Mouse (Mus musculus) left cerebral cortex, postnatal 4 days (tissue): ENCODE data around the gene Trip4. TPM values are rescaled to one million over a fixed set of nuclear protein-coding genes. Genes with fewer than 3 reads are reported as not detected.
"Not testable (repeated sequence)": the region's sequence is repeated elsewhere in the genome, so short reads cannot be mapped to it uniquely, and the experiment has no call there.

Source experiments
- DNase-seq: peaks from one replicate; pipeline ENCODE4 v3.0.0-alpha.2; 2022
- intact Hi-C: fragments of 180-260 bp; cut with DNase I; formaldehyde crosslinking; loops from one replicate; pipeline ENCODE4 v1.15.1; 2025
- total RNA-seq, 2 experiments: library from RNA; stranded (reverse); gene quantifications; 2 replicates each; pipeline ENCODE4 v1.2.3; 2021

The Trip4 gene
- total RNA-seq, 2 experiments from 2014 or later: 35.8 to 41.2 TPM

GRCm38 (mm10) chr9:65807818-65808217 lies 100.8 kb downstream of the Trip4 start:
- no peak for DNase-seq

DNA sequence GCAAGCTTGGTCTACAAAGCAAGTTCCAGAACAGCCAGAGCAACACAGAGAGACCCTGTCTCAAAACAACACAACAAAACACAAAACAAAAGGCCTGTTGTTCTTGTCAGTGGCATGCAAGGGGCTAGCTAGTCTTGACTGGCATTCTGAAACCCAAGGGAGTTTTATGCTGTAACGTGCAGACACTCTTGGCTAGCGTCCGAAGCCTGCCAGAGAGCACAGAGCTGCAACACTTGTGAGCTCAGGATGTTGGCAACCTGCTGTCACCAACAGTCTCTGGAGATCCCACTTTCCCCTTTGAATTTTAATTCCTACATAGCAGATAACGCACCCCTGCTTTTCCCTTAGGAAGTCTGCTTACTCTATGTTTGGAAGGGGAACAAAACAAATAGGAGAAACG lies 101.3 kb downstream of the Trip4 start:
- DNase-seq: peak; percentile 38

More at GRCm38 (mm10) chr9:65807818-65808217, 100.8 kb downstream of the Trip4 start:
- intact Hi-C loops: no loop called here

DNA sequence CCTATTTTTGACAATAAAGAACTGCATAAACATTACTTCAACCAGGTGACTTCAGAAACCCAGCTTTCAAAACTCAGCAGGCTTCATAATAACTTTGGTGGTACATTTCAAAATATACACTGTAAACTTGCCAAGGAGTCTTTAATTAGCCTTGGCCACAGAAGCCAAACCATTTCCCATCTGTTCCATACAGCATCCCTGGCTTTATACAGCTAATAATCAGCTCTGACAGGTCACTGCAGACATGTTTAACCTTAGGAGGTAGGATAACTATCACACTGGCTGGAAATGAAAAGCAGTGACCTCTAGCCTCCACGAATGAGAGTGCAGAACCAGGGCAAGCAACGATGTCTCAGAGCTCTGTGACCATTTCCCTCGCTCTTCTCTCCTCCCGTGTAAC lies 108.8 kb downstream of the Trip4 start:
- intact Hi-C loops: no loop called here
- no peak for DNase-seq

More for the DNA sequence above, 101.3 kb downstream of the Trip4 start:
- intact Hi-C loops: no loop called here

- no peak for DNase-seq
- intact Hi-C loops: no loop called here
These were observed 112.9 kb downstream of the Trip4 start for GRCm38 (mm10) chr9:65795651-65796050.

GRCm38 (mm10) chr9:65794313-65794712 lies 114.3 kb downstream of the Trip4 start:
- intact Hi-C loops: no loop called here
- DNase-seq: no peak

DNA sequence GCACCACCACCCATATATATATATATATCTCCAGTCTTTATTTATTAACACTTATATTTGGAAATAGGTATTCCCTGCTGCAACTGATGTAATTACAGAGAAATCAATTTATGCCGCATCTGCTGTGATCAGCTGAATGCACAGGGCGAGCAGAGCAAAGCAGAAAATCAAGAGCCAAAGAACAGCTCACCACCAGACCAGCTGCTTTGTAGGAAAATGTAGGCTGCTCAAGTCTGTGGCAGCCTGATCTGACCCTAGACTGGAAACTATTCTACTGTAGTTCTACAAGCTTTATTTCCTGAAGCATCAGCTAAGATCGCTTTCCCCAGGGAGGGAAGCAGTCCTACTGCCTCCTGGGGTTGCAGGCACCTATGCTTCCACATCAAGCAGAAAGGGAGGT lies 115.1 kb downstream of the Trip4 start:
- DNase-seq: no peak
- intact Hi-C loops: no loop called here

DNA sequence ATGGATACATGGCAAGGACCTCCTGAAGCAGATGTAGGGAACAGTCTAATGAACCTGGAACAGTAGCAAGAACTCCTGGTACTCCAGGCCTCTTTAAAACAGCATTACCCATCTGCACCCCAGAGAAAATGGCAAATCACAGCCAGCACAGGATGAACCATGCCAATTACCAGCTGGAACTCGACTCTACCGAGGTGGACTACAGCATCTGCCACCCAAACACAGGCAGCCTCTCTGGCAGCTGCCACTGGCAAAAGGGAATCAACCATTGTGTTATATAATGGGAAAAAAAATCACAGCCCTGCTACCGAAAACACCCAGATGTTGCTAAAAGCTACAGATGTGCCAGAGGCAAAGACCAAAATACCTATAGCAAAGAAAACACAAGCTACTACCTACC lies 115.5 kb downstream of the Trip4 start:
- intact Hi-C loops: no loop called here
- DNase-seq: peak; percentile 70

DNA sequence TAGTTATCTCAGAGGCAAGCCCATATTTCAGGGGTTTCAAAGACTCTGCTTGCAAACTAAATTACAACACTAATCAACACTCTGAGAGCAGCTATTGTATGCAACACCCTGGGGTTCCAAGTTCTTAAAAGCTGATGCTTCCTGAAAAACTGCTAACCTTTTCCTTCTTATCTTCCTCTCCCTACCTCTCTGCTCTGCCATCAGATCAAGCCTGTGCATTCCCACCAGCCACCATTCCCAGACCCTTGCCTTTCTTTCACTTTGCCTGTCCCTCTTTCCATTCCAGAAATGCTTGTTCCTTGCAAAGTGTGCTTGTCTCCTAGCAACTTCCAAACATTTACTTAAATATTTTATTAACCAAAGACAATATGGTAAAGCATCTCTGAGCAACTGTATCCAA lies 116.7 kb downstream of the Trip4 start:
- intact Hi-C loops: no loop called here
- DNase-seq: no peak

DNA sequence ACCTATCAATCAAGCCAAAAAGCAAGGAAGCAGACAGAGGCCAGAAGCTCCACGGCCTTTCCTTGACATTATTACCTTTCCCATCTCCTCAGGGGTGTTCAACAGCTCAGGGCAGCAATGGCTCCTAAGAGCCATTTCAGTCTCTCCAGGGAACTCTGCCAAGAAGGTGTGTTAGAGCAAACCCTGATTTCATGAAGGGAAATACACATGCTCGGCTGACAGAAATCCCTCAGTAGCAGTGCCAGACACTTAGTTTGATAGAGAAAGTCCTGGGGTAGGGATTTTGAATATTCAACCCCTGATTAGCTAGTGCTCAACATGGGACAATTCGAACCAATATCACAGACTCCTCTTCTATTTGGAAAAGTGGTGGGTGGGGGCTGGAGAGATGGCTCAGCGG lies 117.5 kb downstream of the Trip4 start:
- intact Hi-C loops: no loop called here
- DNase-seq: no peak

GRCm38 (mm10) chr9:65789788-65790187 lies 118.8 kb downstream of the Trip4 start:
- no peak for DNase-seq
- intact Hi-C loops: no loop called here

- intact Hi-C loops: no loop called here
- DNase-seq: no peak
These were observed 120.0 kb downstream of the Trip4 start for GRCm38 (mm10) chr9:65788556-65788955.

DNA sequence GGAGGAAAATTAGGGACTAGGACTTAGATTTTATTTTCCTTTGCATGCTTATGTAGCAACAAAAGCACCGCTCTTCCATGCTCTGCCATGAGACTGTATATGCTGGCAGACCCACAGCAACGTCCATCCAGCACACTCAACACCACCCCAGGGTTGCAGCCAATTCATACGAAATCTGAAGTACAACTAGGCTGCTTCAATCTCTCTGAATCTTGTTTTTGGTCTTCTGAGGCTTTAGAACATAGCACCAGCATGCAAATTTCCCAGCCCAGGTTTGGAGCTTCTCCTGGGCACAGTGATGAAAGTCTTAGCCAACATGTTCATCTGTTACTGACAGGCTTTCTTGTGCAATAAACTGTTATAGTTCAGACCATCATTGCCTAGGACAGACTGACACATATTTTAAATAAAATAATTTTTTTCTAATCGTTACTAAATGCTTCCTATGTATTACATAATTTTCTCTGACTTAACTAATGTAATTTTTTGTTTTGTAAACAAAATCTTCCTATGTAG lies 120.7 kb downstream of the Trip4 start:
- intact Hi-C loops: no loop called here
- no peak for DNase-seq

DNA sequence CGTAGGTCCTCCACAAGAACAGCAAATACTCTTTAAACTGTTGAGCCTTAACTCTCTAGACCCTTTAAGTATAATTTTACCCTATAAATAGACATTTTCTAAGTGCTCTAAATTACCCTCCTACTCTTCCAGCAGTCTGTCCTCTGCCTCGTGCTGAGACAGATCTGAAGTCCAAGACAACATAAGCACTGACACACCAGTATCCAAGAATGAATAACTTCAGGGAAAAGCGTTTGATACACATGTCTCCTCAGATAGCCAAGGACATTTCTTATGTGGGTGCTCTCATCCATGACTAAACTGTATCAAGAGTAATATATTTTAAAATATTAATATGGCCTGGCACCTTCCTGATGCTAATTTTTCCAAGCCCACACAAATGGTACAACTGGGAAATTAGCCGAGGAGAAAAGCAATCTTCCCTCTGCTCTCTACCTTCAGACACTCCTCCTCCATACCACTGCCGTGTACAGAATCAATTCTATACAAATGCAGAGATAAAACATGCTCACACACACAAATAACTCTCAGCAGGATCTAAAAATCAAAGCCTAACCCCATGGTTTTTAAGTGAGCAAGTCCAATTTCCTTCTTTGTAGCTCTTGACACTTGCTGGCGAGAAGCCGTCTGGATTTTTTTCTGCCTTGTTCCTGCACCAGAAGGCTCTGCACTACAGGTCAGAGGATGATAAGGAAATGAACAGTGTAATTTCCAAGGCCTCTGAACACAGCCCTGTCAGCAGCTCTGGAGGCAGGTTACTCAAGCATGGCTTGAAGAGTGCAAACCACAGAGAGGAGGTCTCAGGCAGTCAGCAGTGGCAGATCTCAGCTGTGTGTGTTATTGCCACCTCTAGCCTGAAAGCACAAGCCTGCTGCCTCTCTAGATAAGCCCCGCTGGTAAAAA lies 121.5 kb downstream of the Trip4 start:
- intact Hi-C loops: no loop called here
- peak; percentile 75 for DNase-seq

GRCm38 (mm10) chr9:65785772-65786368 lies 122.7 kb downstream of the Trip4 start:
- DNase-seq: no peak
- intact Hi-C loops: no loop called here

- DNase-seq: not testable (repeated sequence)
- intact Hi-C loops: loop anchor here (5.0 kb wide), 1 partner anchor 48 kb away; the partner anchor contains the start of gene Zfp609
These were observed 129.0 kb downstream of the Trip4 start for GRCm38 (mm10) chr9:65779619-65780018.

Other genes with a start within 250 kb of the Trip4 start
- 100 to 1,000 TPM; 202 to 211 TPM for gene Oaz2, start 240.8 kb downstream of the Trip4 start, total RNA-seq
- gene Zfp609, start 81.2 kb downstream of the Trip4 start, total RNA-seq: 10 to 100 TPM; 59.4 to 65.0 TPM
- 1 to 10 TPM; 7.0 to 8.5 TPM for gene Pclaf, start 18.6 kb downstream of the Trip4 start, total RNA-seq
- 10 to 100 TPM; 61.8 to 66.1 TPM for gene Csnk1g1, start 130 bp upstream of the Trip4 start, total RNA-seq
- 100 to 1,000 TPM; 233 to 249 TPM for gene Ppib, start 151.4 kb upstream of the Trip4 start, total RNA-seq
- gene Snx22, start 160.9 kb upstream of the Trip4 start, total RNA-seq: 1 to 10 TPM; 5.9 to 7.3 TPM
- gene Snx1, start 217.8 kb upstream of the Trip4 start, total RNA-seq: 10 to 100 TPM; 48.9 to 50.0 TPM
- gene Ciao2a, start 217.8 kb upstream of the Trip4 start, total RNA-seq: 10 to 100 TPM; 23.7 to 27.9 TPM
- under 1 TPM; 0.84 to 0.97 TPM for gene Dapk2, start 249.4 kb upstream of the Trip4 start, total RNA-seq